Mouse (Mus musculus): Measurements from ENCODE around the gene Olfr788. TPM values are rescaled to one million over a fixed set of nuclear protein-coding genes. Genes with fewer than 3 reads are reported as not detected.

Olfr788 gene
- total RNA-seq (2014; rRNA removed) = not detected in 2 replicates
- polyA plus RNA-seq (2012; rRNA removed) = not detected in 2 replicates

DNA sequence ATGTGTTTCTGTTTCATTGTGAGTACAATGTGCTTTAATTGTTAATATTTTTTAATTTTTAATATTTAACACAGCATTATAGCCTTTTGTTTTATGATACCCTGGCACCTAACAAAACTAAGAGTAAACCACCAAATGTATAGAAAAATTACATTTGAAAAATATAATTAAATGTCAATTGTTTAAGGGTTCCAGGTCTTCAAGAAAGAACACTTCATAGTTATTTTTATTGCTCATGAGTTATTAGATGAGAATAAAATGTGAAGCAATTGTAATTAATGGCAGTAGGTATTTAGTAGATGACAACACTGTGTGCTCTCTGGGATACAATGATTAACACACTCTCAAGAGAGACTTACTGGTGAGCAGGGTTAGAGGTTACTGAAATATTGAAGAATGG is at the start of gene Olfr788:
Olfr788 (plus strand) TSS at position 301 of the 400 bp plus-strand sequence.
- Histone ChIP-seq H3K79me2 (ENCODE audit: control insufficient read depth, insufficient read depth, low read length) (no peaks in the 10 kb centered on the region), H3K4me3 (ENCODE audit: insufficient read depth, low read depth, low read length) (no peak within 1 kb of the TSS), H3K27ac (replicated peaks; ENCODE audit: insufficient read depth, low read depth, low read length) (no peak within 1 kb of the TSS), H3K4me1 (ENCODE audit: control insufficient read depth, insufficient read depth, low read length) (no peaks in the 10 kb centered on the region), H3K36me3 (ENCODE audit: control insufficient read depth, insufficient read depth, low read length) (no peaks in the 10 kb centered on the region), H3K9ac (ENCODE audit: low read depth, low read length) (no peak within 1 kb of the TSS), H3K27me3 (ENCODE audit: control insufficient read depth, insufficient read depth, low read length) (no peaks in the 10 kb centered on the region)
- DNase-seq (ENCODE audit: extremely low read depth, low read depth, low spot score) = no peak
- TF ChIP-seq CTCF (IDR thresholded peaks at IDR 0.05; ENCODE audit: low read depth, low read length) = no peak
- TF ChIP-seq POLR2A (IDR thresholded peaks at IDR 0.05; ENCODE audit: extremely low read depth, insufficient read depth, low read length) = no peak

DNA sequence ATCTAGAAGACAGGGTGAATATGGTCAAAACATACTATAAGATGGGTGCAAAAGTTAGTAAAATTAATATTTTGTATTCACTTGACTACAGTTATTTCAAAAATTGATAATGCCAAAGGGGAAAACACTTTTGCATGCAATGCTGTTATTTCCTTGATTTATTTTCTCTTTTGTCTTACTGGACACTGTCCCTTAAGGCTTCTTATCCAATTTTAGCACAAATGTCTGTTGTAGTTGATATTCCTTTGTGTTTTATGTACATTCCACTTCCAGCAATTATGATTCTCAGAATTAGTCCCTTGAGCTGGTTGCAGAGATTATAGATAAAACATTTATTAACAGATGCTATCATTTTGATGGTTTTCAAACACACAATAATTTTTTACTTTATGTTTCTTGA is 43.8 kb upstream of the Olfr788 start, which contains the start of gene Olfr786:
Olfr786 (plus strand) TSS at position 301 of the 400 bp plus-strand sequence.
- no peaks in the 10 kb centered on the region for H3K79me2 ChIP-seq (ENCODE audit: control insufficient read depth, insufficient read depth, low read length)
- no peak within 1 kb of the TSS for H3K9ac ChIP-seq (ENCODE audit: low read depth, low read length)
- DNase-seq (ENCODE audit: extremely low read depth, low read depth, low spot score) = no peak
- H3K27ac ChIP-seq (replicated peaks; ENCODE audit: insufficient read depth, low read depth, low read length) = no peak within 1 kb of the TSS
- no peaks in the 10 kb centered on the region for H3K36me3 ChIP-seq (ENCODE audit: control insufficient read depth, insufficient read depth, low read length)
- no peak within 1 kb of the TSS for H3K4me3 ChIP-seq (ENCODE audit: insufficient read depth, low read depth, low read length)
- TF ChIP-seq CTCF (IDR thresholded peaks at IDR 0.05; ENCODE audit: low read depth, low read length) = no peak
- no peak for TF ChIP-seq POLR2A (IDR thresholded peaks at IDR 0.05; ENCODE audit: extremely low read depth, insufficient read depth, low read length)
- H3K4me1 ChIP-seq (ENCODE audit: control insufficient read depth, insufficient read depth, low read length) = no peaks in the 10 kb centered on the region
- no peaks in the 10 kb centered on the region for H3K27me3 ChIP-seq (ENCODE audit: control insufficient read depth, insufficient read depth, low read length)

DNA sequence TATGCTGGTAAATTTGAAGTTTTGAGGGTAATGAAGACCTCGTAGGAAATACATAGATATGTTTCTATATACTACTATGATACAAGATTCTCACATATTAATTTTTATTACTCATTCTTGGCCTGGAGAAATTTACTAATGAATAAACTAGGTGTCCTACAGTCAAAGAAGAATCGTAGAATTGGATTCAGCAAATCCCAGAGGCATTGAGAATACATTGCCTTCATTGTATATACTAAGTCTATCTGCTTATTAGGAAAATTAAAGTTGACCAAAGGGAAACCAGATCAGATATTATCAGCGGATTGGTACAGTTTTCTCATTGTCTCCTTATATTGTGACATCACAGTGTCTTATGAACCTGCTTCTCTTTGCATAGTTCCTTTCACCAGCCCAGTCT is 9.2 kb upstream of the Olfr788 start, which contains the start of gene Olfr787:
Olfr787 (plus strand) TSS at position 301 of the 400 bp plus-strand sequence.
- Histone ChIP-seq H3K9ac (ENCODE audit: low read depth, low read length) (no peak within 1 kb of the TSS), H3K4me3 (ENCODE audit: insufficient read depth, low read depth, low read length) (no peak within 1 kb of the TSS), H3K79me2 (ENCODE audit: control insufficient read depth, insufficient read depth, low read length) (no peaks in the 10 kb centered on the region), H3K36me3 (ENCODE audit: control insufficient read depth, insufficient read depth, low read length) (no peaks in the 10 kb centered on the region), H3K27me3 (ENCODE audit: control insufficient read depth, insufficient read depth, low read length) (no peaks in the 10 kb centered on the region), H3K4me1 (ENCODE audit: control insufficient read depth, insufficient read depth, low read length) (no peaks in the 10 kb centered on the region), H3K27ac (replicated peaks; ENCODE audit: insufficient read depth, low read depth, low read length) (no peak within 1 kb of the TSS)
- TF ChIP-seq POLR2A (IDR thresholded peaks at IDR 0.05; ENCODE audit: extremely low read depth, insufficient read depth, low read length) (no peak), CTCF (IDR thresholded peaks at IDR 0.05; ENCODE audit: low read depth, low read length) (no peak)
- 67% methylated on average over 3 of the region's 3 CpGs for WGBS
- DNase-seq (ENCODE audit: extremely low read depth, low read depth, low spot score) = no peak

DNA sequence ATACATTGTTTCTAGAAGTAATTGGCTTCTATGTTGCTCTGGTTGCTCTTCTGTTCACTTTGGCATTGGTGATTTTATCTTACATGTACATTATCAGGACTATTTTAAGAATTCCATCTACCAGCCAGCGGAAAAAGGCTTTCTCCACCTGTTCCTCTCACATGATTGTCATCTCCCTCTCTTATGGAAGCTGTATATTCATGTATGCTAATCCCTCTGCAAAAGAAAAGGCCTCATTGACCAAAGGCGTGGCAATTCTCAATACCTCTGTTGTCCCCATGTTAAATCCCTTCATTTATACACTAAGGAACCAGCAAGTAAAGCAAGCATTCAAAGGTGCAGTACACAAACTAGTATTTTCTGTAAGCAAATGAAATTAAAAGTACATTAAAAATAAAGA is 2.5 kb downstream of the Olfr788 start:
- Histone ChIP-seq H3K27ac (replicated peaks; ENCODE audit: insufficient read depth, low read depth, low read length) (no peak overlapping the region), H3K4me1 (ENCODE audit: control insufficient read depth, insufficient read depth, low read length) (no peaks in the 10 kb centered on the region), H3K4me3 (ENCODE audit: insufficient read depth, low read depth, low read length) (no peak overlapping the region), H3K27me3 (ENCODE audit: control insufficient read depth, insufficient read depth, low read length) (no peaks in the 10 kb centered on the region), H3K36me3 (ENCODE audit: control insufficient read depth, insufficient read depth, low read length) (no peaks in the 10 kb centered on the region), H3K79me2 (ENCODE audit: control insufficient read depth, insufficient read depth, low read length) (no peaks in the 10 kb centered on the region), H3K9ac (ENCODE audit: low read depth, low read length) (no peak overlapping the region)
- WGBS = 60% methylated on average over 2 of the region's 2 CpGs
- no peak for DNase-seq (ENCODE audit: extremely low read depth, low read depth, low spot score)
- TF ChIP-seq POLR2A (IDR thresholded peaks at IDR 0.05; ENCODE audit: extremely low read depth, insufficient read depth, low read length) (no peak), CTCF (IDR thresholded peaks at IDR 0.05; ENCODE audit: low read depth, low read length) (no peak)

DNA sequence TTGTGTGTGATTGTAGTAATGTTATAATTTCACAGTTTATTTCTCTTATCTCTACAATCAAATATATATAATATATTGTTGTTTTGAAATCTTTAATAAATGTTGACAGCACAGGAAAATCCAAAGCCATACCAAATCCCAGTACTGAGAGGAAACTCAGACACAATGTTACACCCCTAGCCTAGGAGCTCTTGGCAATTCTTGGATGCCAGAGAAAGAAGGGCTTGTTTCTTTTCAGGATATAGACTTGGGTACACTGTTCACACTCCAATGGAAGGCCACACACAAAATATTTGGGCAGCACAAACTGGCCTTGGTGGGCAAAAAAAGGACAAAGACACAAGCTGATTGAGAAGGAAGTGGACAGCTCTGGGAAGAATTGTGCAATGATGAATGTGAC is 2.9 kb downstream of the Olfr788 start:
- Histone ChIP-seq H3K79me2 (ENCODE audit: control insufficient read depth, insufficient read depth, low read length) (no peaks in the 10 kb centered on the region), H3K4me1 (ENCODE audit: control insufficient read depth, insufficient read depth, low read length) (no peaks in the 10 kb centered on the region), H3K27me3 (ENCODE audit: control insufficient read depth, insufficient read depth, low read length) (no peaks in the 10 kb centered on the region), H3K27ac (replicated peaks; ENCODE audit: insufficient read depth, low read depth, low read length) (no peak overlapping the region), H3K4me3 (ENCODE audit: insufficient read depth, low read depth, low read length) (no peak overlapping the region), H3K36me3 (ENCODE audit: control insufficient read depth, insufficient read depth, low read length) (no peaks in the 10 kb centered on the region), H3K9ac (ENCODE audit: low read depth, low read length) (no peak overlapping the region)
- TF ChIP-seq POLR2A (IDR thresholded peaks at IDR 0.05; ENCODE audit: extremely low read depth, insufficient read depth, low read length) = no peak
- TF ChIP-seq CTCF (IDR thresholded peaks at IDR 0.05; ENCODE audit: low read depth, low read length) = no peak
- no peak for DNase-seq (ENCODE audit: extremely low read depth, low read depth, low spot score)

DNA sequence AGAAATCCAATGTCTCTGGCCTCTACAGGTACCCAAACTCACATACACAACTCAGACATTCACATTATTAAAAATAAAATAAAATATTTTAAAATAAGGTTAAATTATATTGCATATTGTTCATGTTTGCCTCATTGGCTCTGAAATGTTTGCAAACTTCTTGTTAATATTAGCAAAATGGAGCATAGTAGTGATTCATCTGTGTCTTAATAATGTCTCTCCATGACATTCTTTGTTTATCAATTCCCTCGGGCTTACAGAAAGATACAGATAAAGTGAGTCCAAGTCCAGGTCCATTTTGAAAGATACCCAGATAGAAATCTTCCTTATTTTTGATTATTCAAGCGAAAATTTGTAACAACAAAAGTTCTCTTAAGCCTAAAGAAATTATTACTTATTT is 13.7 kb downstream of the Olfr788 start, which contains the start of gene Olfr789:
Olfr789 (plus strand) TSS at position 301 of the 400 bp plus-strand sequence.
- TF ChIP-seq POLR2A (IDR thresholded peaks at IDR 0.05; ENCODE audit: extremely low read depth, insufficient read depth, low read length) (no peak), CTCF (IDR thresholded peaks at IDR 0.05; ENCODE audit: low read depth, low read length) (no peak)
- WGBS = 38% methylated on average over 2 of the region's 2 CpGs
- DNase-seq (ENCODE audit: extremely low read depth, low read depth, low spot score) = no peak

More for the DNA sequence above, 13.7 kb downstream of the Olfr788 start, which contains the start of gene Olfr789:
- Histone ChIP-seq H3K4me3 (ENCODE audit: insufficient read depth, low read depth, low read length) (no peak within 1 kb of the TSS), H3K36me3 (ENCODE audit: control insufficient read depth, insufficient read depth, low read length) (no peaks in the 10 kb centered on the region), H3K79me2 (ENCODE audit: control insufficient read depth, insufficient read depth, low read length) (no peaks in the 10 kb centered on the region), H3K27me3 (ENCODE audit: control insufficient read depth, insufficient read depth, low read length) (no peaks in the 10 kb centered on the region), H3K4me1 (ENCODE audit: control insufficient read depth, insufficient read depth, low read length) (no peaks in the 10 kb centered on the region), H3K9ac (ENCODE audit: low read depth, low read length) (no peak within 1 kb of the TSS), H3K27ac (replicated peaks; ENCODE audit: insufficient read depth, low read depth, low read length) (no peak within 1 kb of the TSS)

Measured in liver, adult 2 months (tissue).